Mouse (Mus musculus): ENCODE measurements around the gene Cp. TPM values are rescaled to one million over a fixed set of nuclear protein-coding genes. Genes with fewer than 3 reads are reported as not detected.

The Cp gene
- total RNA-seq, 2 experiments from 2014 or later: 4.7 to 5.2 TPM

- intact Hi-C loops (cut with DNase I): no loop called here
- no peak for DNase-seq
These were observed 101.3 kb downstream of the Cp start for GRCm38 (mm10) chr3:20058197-20058541.

Other genes starting within 250 kb of the Cp start
- 1 to 10 TPM; 3.0 to 3.6 TPM for gene Hps3, start 78.3 kb downstream of the Cp start, total RNA-seq (2021)
- gene Hltf, start 100.8 kb downstream of the Cp start, total RNA-seq (2021): 1 to 10 TPM; 2.5 to 2.9 TPM
- 100 to 1,000 TPM; 308 to 375 TPM for gene Gyg, start 198.3 kb downstream of the Cp start, total RNA-seq (2021)